Mouse (Mus musculus): ENCODE results near the gene Slc39a3.
"Not testable (repeated sequence)": the region's sequence is repeated elsewhere in the genome, so short reads cannot be mapped to it uniquely, and the experiment has no call there.

GRCm38 (mm10) chr10:81045246-81045645 lies 8.0 kb upstream of the Slc39a3 start:
- not testable (repeated sequence) for TF ChIP-seq CTCF (IDR thresholded peaks at IDR 0.05; ENCODE audit: control insufficient read depth, insufficient read depth, insufficient replicate concordance, low read depth, low read length); POLR2A (IDR thresholded peaks at IDR 0.05; ENCODE audit: control insufficient read depth, low read depth, low read length)
